Mouse (Mus musculus) liver, embryonic 16.5 days (tissue): ENCODE data around the gene N4bp3. TPM values are rescaled to one million over a fixed set of nuclear protein-coding genes. Genes with fewer than 3 reads are reported as not detected.

Source experiments
- ATAC-seq: fragments of 200-750 bp; cut with Nextera tagmentation; 2 replicates; pipeline ENCODE4 v1.8.0; 2017; ENCODE audit warnings: low read depth, mild to moderate bottlenecking, moderate number of reproducible peaks, moderate library complexity
- H3K27ac ChIP-seq: fragments of 300-500 bp; sonication (generic); 2 replicates; pipeline ENCODE4 v1.5.1; 2014; ENCODE audit warnings: mild to moderate bottlenecking, low read length
- H3K27me3 ChIP-seq: fragments of 300-500 bp; sonication (generic); 2 replicates; pipeline ENCODE4 v1.6.1; 2014; ENCODE audit warnings: low read depth, low read length, mixed read lengths; ENCODE audit not compliant: control insufficient read depth, insufficient read depth
- H3K36me3 ChIP-seq: fragments of 300-500 bp; sonication (generic); 2 replicates; pipeline ENCODE4 v1.6.1; 2014; ENCODE audit warnings: mild to moderate bottlenecking; ENCODE audit not compliant: control insufficient read depth, insufficient read depth
- H3K4me1 ChIP-seq: fragments of 300-500 bp; sonication (generic); 2 replicates; pipeline ENCODE4 v1.6.1; 2014; ENCODE audit warnings: low read depth, low read length, mixed read lengths; ENCODE audit not compliant: control insufficient read depth
- H3K4me2 ChIP-seq: fragments of 300-500 bp; sonication (generic); 2 replicates; pipeline ENCODE4 v1.6.1; 2014; ENCODE audit warnings: low read depth, low read length, mixed read lengths
- H3K4me3 ChIP-seq: fragments of 300-500 bp; sonication (generic); 2 replicates; pipeline ENCODE4 v1.5.1; 2014; ENCODE audit warnings: low read depth, mild to moderate bottlenecking, low read length
- H3K9ac ChIP-seq: fragments of 300-500 bp; sonication (generic); 2 replicates; pipeline ENCODE4 v1.6.1; 2014; ENCODE audit warnings: low read depth, low read length
- H3K9me3 ChIP-seq: fragments of 300-500 bp; sonication (generic); replicated peaks from 2 replicates; pipeline ENCODE4 v1.6.1; 2016; ENCODE audit warnings: low read length; ENCODE audit not compliant: control insufficient read depth
- WGBS: fragments of 180-500 bp; shearing (Covaris S2); extraction: QIAGEN DNeasy Blood & Tissue Kit; methylation state at CpG from one replicate; pipeline ENCODE4 v1.1.7; 2014; ENCODE audit not compliant: insufficient replicate concordance; 5-methylcytosine and 5-hydroxymethylcytosine counted together
- polyA plus RNA-seq: library from polyadenylated mRNA; unstranded; fragments of >200 nt; fragmentation: Nextera tagmentation; extraction: Ambion mirVana; gene quantifications from 2 replicates; pipeline ENCODE4 v1.2.1, GENCODE M21; 2015

N4bp3 gene
- polyA plus RNA-seq, 1 experiment from 2014 or later = 3.9 TPM

DNA sequence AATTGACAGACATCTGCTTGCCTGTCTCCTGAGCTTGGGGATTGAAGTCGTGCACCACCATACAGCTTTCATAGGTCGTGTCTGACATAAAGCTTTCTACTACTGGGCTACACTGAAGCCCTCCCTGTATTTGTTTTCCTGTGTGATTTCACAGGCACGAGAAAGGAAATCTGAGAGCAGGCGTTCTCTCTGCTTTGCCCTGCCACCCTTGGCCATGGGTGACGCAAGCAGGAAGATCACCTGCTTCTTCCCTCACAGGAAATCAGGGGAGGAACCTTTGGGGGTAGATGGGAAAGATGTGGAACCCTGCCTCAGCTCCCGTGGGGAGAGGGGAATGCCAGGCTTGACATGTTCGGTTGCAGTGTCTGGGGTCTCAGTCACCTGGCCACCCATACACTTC lies 7.6 kb upstream of the N4bp3 start:
- Histone ChIP-seq H3K4me3 (no peak overlapping the region), H3K4me1 (peaks cover 6% of the 10 kb centered on the region; the same call in 1 of the 2 replicates), H3K27ac (no peak overlapping the region), H3K4me2 (no peak overlapping the region), H3K9ac (no peak overlapping the region), H3K36me3 (no peaks in the 10 kb centered on the region), H3K27me3 (no peaks in the 10 kb centered on the region), H3K9me3 (no peaks in the 10 kb centered on the region)
- ATAC-seq = no peak; the same call in 1 of the 2 replicates
- WGBS = 41% methylated on average over 7 of the region's 7 CpGs

DNA sequence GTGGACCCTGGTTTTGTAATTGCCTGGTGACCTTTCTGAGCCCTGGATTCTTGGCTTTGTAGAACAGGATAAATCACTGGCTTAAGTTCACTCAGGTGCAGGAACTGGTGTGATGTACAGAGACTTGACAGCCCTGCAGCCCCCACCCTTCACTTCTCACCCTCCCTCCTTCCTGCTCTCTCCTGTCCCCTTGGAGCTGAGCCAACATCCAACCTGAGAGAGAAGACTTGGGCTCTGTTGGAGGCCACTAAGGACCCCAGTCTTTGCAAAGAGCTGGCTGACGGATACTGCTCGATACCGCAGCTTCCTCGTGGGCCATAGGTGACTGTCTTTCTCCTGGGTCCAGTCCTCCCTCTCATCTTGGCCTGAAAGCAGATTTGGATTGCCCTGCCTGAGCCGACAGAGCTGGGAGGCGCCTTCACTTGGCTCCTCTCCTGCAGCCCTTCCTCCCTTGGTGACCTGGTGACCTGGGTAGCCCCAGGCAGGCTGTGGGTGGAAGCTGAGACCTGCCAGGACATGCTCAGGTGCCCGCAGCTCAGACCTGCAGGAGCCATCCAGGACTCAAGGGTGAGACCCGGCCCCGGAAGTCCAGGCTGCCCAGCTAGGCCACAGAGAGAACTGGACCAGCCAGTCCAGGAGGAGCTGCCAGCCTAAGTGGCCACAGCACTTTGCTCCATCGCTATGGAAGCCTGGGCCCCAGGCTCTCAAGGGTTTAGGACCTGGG lies 6.3 kb upstream of the N4bp3 start:
- ATAC-seq = no peak
- H3K27ac ChIP-seq = no peak overlapping the region

DNA sequence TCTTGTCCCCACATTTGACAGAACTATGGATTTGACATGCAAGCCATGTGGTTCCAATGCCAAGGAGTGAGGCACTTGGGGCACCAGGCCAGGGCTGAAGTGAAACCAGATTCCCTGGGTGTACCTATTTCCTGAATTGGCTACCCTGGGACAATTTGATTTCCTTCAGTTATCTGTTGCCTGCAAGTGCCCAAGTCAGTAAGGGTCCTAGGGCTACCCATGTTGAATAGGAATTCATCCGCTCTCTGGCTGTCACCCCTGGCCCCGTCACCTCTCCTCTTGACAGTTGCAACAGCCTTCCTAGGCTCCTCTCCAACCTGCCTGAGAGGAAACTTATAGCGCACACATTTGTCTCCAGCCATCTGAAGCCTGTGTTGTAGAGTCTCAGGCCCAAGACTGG lies 4.2 kb upstream of the N4bp3 start:
- H3K4me2 ChIP-seq = no peak overlapping the region
- H3K9ac ChIP-seq = no peak overlapping the region
- ATAC-seq = no peak
- no peak overlapping the region for H3K4me3 ChIP-seq
- H3K4me1 ChIP-seq = peaks cover 10% of the 10 kb centered on the region; the same call in 1 of the 2 replicates
- H3K9me3 ChIP-seq = no peaks in the 10 kb centered on the region
- H3K36me3 ChIP-seq = no peaks in the 10 kb centered on the region
- no peak overlapping the region for H3K27ac ChIP-seq
- H3K27me3 ChIP-seq = peaks cover 22% of the 10 kb centered on the region
- 72% methylated on average over 3 of the region's 3 CpGs for WGBS

More for the DNA sequence above, 6.3 kb upstream of the N4bp3 start:
- 73% methylated on average over 10 of the region's 10 CpGs for WGBS
- Histone ChIP-seq H3K9ac (no peak overlapping the region), H3K36me3 (no peaks in the 10 kb centered on the region), H3K4me3 (no peak overlapping the region), H3K4me2 (no peak overlapping the region), H3K27me3 (peaks cover 2% of the 10 kb centered on the region), H3K4me1 (peaks cover 6% of the 10 kb centered on the region; the same call in 1 of the 2 replicates), H3K9me3 (no peaks in the 10 kb centered on the region)

GRCm38 (mm10) chr11:51653736-51654135 lies 3.1 kb upstream of the N4bp3 start:
- Histone ChIP-seq H3K36me3 (no peaks in the 10 kb centered on the region), H3K9ac (no peak overlapping the region), H3K27me3 (peaks cover 33% of the 10 kb centered on the region), H3K27ac (no peak overlapping the region), H3K9me3 (no peaks in the 10 kb centered on the region), H3K4me1 (peaks cover 13% of the 10 kb centered on the region), H3K4me2 (no peak overlapping the region), H3K4me3 (no peak overlapping the region)
- WGBS = 60% methylated on average over 6 of the region's 6 CpGs
- ATAC-seq = no peak

DNA sequence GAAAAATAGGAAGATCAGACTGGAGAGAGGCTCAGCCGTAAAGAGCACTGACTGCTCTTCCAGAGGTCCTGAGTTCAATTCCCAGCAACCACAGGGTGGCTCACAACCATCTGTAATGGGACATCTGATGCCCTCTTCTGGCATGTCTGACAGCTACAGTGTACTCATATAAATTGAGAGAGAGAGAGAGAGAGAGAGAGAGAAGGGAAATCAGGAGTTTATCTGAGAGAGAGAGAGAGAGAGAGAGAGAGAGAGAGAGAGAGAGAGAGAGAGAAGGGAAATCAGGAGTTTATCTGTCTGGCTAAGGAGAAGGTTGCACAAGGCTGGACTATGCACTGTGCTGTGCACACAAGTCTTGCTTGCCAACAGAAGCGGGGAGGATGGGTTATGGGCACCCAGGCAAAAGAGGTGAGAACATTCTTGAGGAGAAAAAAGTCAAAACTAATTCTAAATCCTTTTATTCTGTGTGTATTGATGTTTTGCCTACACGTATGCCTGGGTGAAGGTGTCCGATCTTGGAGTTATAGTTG lies 2.3 kb upstream of the N4bp3 start:
- Histone ChIP-seq H3K27me3 (peaks cover 33% of the 10 kb centered on the region), H3K36me3 (no peaks in the 10 kb centered on the region), H3K4me2 (no peak overlapping the region), H3K4me3 (no peak overlapping the region), H3K9ac (no peak overlapping the region), H3K4me1 (peaks cover 11% of the 10 kb centered on the region), H3K27ac (no peak overlapping the region), H3K9me3 (no peaks in the 10 kb centered on the region)
- peak; percentile 46; the same call in 1 of the 2 replicates for ATAC-seq
- 63% methylated on average over 4 of the region's 4 CpGs for WGBS

- peaks cover 11% of the 10 kb centered on the region for H3K4me1 ChIP-seq
- no peak overlapping the region for H3K27ac ChIP-seq
- 0 out of 2 replicates have a peak, but pooled peaks have one; percentile 19 for ATAC-seq
- H3K9ac ChIP-seq = peak overlapping the region; percentile 62
- H3K4me3 ChIP-seq = peak overlapping the region; percentile 64
- peaks cover 33% of the 10 kb centered on the region for H3K27me3 ChIP-seq
- H3K36me3 ChIP-seq = no peaks in the 10 kb centered on the region
- H3K9me3 ChIP-seq = no peaks in the 10 kb centered on the region
- WGBS = 3% methylated on average over 23 of the region's 30 CpGs
- H3K4me2 ChIP-seq = peak overlapping the region; percentile 76
These were observed 381 bp downstream of the N4bp3 start for GRCm38 (mm10) chr11:51650261-51650660.

GRCm38 (mm10) chr11:51649889-51650199 lies 798 bp downstream of the N4bp3 start:
- Histone ChIP-seq H3K4me3 (peak overlapping the region; percentile 64), H3K4me2 (peak overlapping the region; percentile 76), H3K36me3 (no peaks in the 10 kb centered on the region), H3K4me1 (peaks cover 11% of the 10 kb centered on the region), H3K27me3 (peaks cover 33% of the 10 kb centered on the region), H3K9ac (peak overlapping the region; percentile 62; the same call in 1 of the 2 replicates), H3K9me3 (no peaks in the 10 kb centered on the region), H3K27ac (no peak overlapping the region)
- 1% methylated on average over 7 of the region's 7 CpGs for WGBS
- no peak for ATAC-seq

- no peak for ATAC-seq
- Histone ChIP-seq H3K27ac (no peak overlapping the region), H3K4me2 (peak overlapping the region; percentile 76), H3K9ac (peak overlapping the region; percentile 15; the same call in 1 of the 2 replicates), H3K4me3 (peak overlapping the region; percentile 64), H3K9me3 (no peaks in the 10 kb centered on the region), H3K4me1 (peaks cover 11% of the 10 kb centered on the region), H3K36me3 (no peaks in the 10 kb centered on the region), H3K27me3 (peaks cover 33% of the 10 kb centered on the region)
- WGBS = 26% methylated on average over 11 of the region's 11 CpGs
These were observed 1.3 kb downstream of the N4bp3 start for GRCm38 (mm10) chr11:51649111-51649888.

DNA sequence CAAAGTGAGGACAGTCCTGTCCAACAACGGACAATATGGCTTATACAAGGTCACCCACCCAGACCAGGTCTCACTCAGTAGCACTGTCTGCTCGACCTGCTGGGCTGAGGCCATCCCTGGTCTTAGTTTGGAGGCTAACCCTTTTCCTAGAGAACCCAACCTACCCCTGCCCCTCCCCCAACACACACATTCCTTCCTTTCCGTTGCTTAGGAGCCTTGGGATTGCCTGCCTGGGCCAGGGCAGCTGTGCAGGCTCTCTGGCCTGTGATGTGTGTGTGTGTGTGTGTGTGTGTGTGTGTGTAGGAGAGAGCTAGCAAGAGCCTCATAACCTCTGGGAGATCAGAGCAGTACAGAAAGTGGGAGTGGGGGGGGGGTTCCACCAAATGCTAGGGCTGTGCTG lies 2.1 kb downstream of the N4bp3 start:
- Histone ChIP-seq H3K9ac (no peak overlapping the region), H3K27ac (no peak overlapping the region), H3K36me3 (no peaks in the 10 kb centered on the region), H3K4me1 (peaks cover 11% of the 10 kb centered on the region), H3K4me2 (no peak overlapping the region), H3K9me3 (no peaks in the 10 kb centered on the region), H3K27me3 (peaks cover 36% of the 10 kb centered on the region), H3K4me3 (no peak overlapping the region)
- whole genome bisulfite sequencing = 51% methylated on average over 3 of the region's 3 CpGs
- ATAC-seq = no peak
